Mouse (Mus musculus): ENCODE results near the gene Izumo1r. TPM values are rescaled to one million over a fixed set of nuclear protein-coding genes. Genes with fewer than 3 reads are reported as not detected.
"Not testable (repeated sequence)": the region's sequence is repeated elsewhere in the genome, so short reads cannot be mapped to it uniquely, and the experiment has no call there.

The Izumo1r gene
- polyA plus RNA-seq, 1 experiment, result not detected

GRCm38 (mm10) chr9:14884641-14885040 is 19.1 kb downstream of the Izumo1r start:
- Histone ChIP-seq H3K4me2 (ENCODE audit: low read depth) (no peak overlapping the region), H3ac (ENCODE audit: control insufficient read depth, insufficient read length) (no peak overlapping the region), H3K4me3 (no peak overlapping the region), H3K27me3 (ENCODE audit: control insufficient read depth, insufficient read depth, insufficient read length) (no peaks in the 10 kb centered on the region), H3K36me3 (ENCODE audit: control insufficient read depth, insufficient read depth) (no peaks in the 10 kb centered on the region), H3K79me2 (ENCODE audit: control insufficient read depth, insufficient read depth) (no peaks in the 10 kb centered on the region)
- TF ChIP-seq MYOG (IDR thresholded peaks at IDR 0.05; ENCODE audit: control insufficient read depth in 1 of 3, insufficient read depth in 1 of 3, insufficient read length in 2 of 3, low read depth in 2 of 3), result no peak
- no peak for TF ChIP-seq CEBPB (IDR thresholded peaks at IDR 0.05; ENCODE audit: insufficient read depth, poor library complexity, severe bottlenecking)
- TF ChIP-seq USF1 (IDR thresholded peaks at IDR 0.05; ENCODE audit: low read depth), result no peak
- no peak for TF ChIP-seq SRF (IDR thresholded peaks at IDR 0.05; ENCODE audit: control insufficient read depth, insufficient read length, low read depth)
- TF ChIP-seq TCF12 (IDR thresholded peaks at IDR 0.05; ENCODE audit: insufficient read depth, poor library complexity, severe bottlenecking), result no peak
- TF ChIP-seq POLR2A (IDR thresholded peaks at IDR 0.05; ENCODE audit: insufficient read length, low read depth), result no peak
- TF ChIP-seq POLR2AphosphoS2 (IDR thresholded peaks at IDR 0.05; ENCODE audit: insufficient read length, low read depth), result no peak

- not testable (repeated sequence) for H3ac ChIP-seq (ENCODE audit: control insufficient read depth, insufficient read length)
Observed at GRCm38 (mm10) chr9:14876566-14876965, 27.2 kb downstream of the Izumo1r start.

GRCm38 (mm10) chr9:14875743-14876507 is 27.8 kb downstream of the Izumo1r start:
- TF ChIP-seq SRF (IDR thresholded peaks at IDR 0.05; ENCODE audit: control insufficient read depth, insufficient read length, low read depth) (no peak), E2F4 (IDR thresholded peaks at IDR 0.05; ENCODE audit: insufficient read depth) (no peak), MYOD1 (IDR thresholded peaks at IDR 0.05; ENCODE audit: control insufficient read depth in 1 of 3, insufficient read length in 2 of 3, low read depth in 2 of 3) (no peak), USF1 (IDR thresholded peaks at IDR 0.05; ENCODE audit: low read depth) (no peak), TCF12 (IDR thresholded peaks at IDR 0.05; ENCODE audit: insufficient read depth, poor library complexity, severe bottlenecking) (no peak), POLR2A (IDR thresholded peaks at IDR 0.05; ENCODE audit: insufficient read length, low read depth) (no peak), MYOG (IDR thresholded peaks at IDR 0.05; ENCODE audit: control insufficient read depth in 1 of 3, insufficient read depth in 1 of 3, insufficient read length in 2 of 3, low read depth in 2 of 3) (no peak), MAX (IDR thresholded peaks at IDR 0.05; ENCODE audit: low read depth) (no peak), REST (IDR thresholded peaks at IDR 0.05; ENCODE audit: insufficient read depth, insufficient read length) (no peak), TCF3 (IDR thresholded peaks at IDR 0.05; ENCODE audit: insufficient read length, low read depth) (no peak), POLR2AphosphoS2 (IDR thresholded peaks at IDR 0.05; ENCODE audit: insufficient read length, low read depth) (no peak), CEBPB (IDR thresholded peaks at IDR 0.05; ENCODE audit: insufficient read depth, poor library complexity, severe bottlenecking) (no peak)

More at GRCm38 (mm10) chr9:14876566-14876965, 27.2 kb downstream of the Izumo1r start:
- H3K79me2 ChIP-seq (ENCODE audit: control insufficient read depth, insufficient read depth); H3K27me3 ChIP-seq (ENCODE audit: control insufficient read depth, insufficient read depth, insufficient read length); H3K36me3 ChIP-seq (ENCODE audit: control insufficient read depth, insufficient read depth); H3K4me2 ChIP-seq (ENCODE audit: low read depth); H3K4me3 ChIP-seq: not testable (repeated sequence)

GRCm38 (mm10) chr9:14872181-14872930 is 31.4 kb downstream of the Izumo1r start:
- H3K79me2 ChIP-seq (ENCODE audit: control insufficient read depth, insufficient read depth), result no peaks in the 10 kb centered on the region
- no peaks in the 10 kb centered on the region for H3K36me3 ChIP-seq (ENCODE audit: control insufficient read depth, insufficient read depth)
- H3K4me3 ChIP-seq, result no peak overlapping the region
- H3ac ChIP-seq (ENCODE audit: control insufficient read depth, insufficient read length), result no peak overlapping the region
- H3K4me2 ChIP-seq (ENCODE audit: low read depth), result no peak overlapping the region
- TF ChIP-seq MYOD1 (IDR thresholded peaks at IDR 0.05; ENCODE audit: control insufficient read depth in 1 of 3, insufficient read length in 2 of 3, low read depth in 2 of 3) (no peak), TCF12 (IDR thresholded peaks at IDR 0.05; ENCODE audit: insufficient read depth, poor library complexity, severe bottlenecking) (no peak), CEBPB (IDR thresholded peaks at IDR 0.05; ENCODE audit: insufficient read depth, poor library complexity, severe bottlenecking) (no peak), REST (IDR thresholded peaks at IDR 0.05; ENCODE audit: insufficient read depth, insufficient read length) (no peak), MYOG (IDR thresholded peaks at IDR 0.05; ENCODE audit: control insufficient read depth in 1 of 3, insufficient read depth in 1 of 3, insufficient read length in 2 of 3, low read depth in 2 of 3) (no peak), E2F4 (IDR thresholded peaks at IDR 0.05; ENCODE audit: insufficient read depth) (no peak)
- no peaks in the 10 kb centered on the region for H3K27me3 ChIP-seq (ENCODE audit: control insufficient read depth, insufficient read depth, insufficient read length)

More at GRCm38 (mm10) chr9:14875743-14876507, 27.8 kb downstream of the Izumo1r start:
- Histone ChIP-seq H3K27me3 (ENCODE audit: control insufficient read depth, insufficient read depth, insufficient read length) (no peaks in the 10 kb centered on the region), H3ac (ENCODE audit: control insufficient read depth, insufficient read length) (no peak overlapping the region), H3K4me3 (no peak overlapping the region), H3K36me3 (ENCODE audit: control insufficient read depth, insufficient read depth) (no peaks in the 10 kb centered on the region), H3K79me2 (ENCODE audit: control insufficient read depth, insufficient read depth) (no peaks in the 10 kb centered on the region), H3K4me2 (ENCODE audit: low read depth) (no peak overlapping the region)

GRCm38 (mm10) chr9:14871536-14871935 is 32.2 kb downstream of the Izumo1r start:
- Histone ChIP-seq H3K27me3 (ENCODE audit: control insufficient read depth, insufficient read depth, insufficient read length) (no peaks in the 10 kb centered on the region), H3K79me2 (ENCODE audit: control insufficient read depth, insufficient read depth) (no peaks in the 10 kb centered on the region), H3ac (ENCODE audit: control insufficient read depth, insufficient read length) (no peak overlapping the region), H3K36me3 (ENCODE audit: control insufficient read depth, insufficient read depth) (no peaks in the 10 kb centered on the region), H3K4me3 (no peak overlapping the region), H3K4me2 (ENCODE audit: low read depth) (no peak overlapping the region)
- no peak for TF ChIP-seq REST (IDR thresholded peaks at IDR 0.05; ENCODE audit: insufficient read depth, insufficient read length)
- no peak for TF ChIP-seq E2F4 (IDR thresholded peaks at IDR 0.05; ENCODE audit: insufficient read depth)
- TF ChIP-seq MYOD1 (IDR thresholded peaks at IDR 0.05; ENCODE audit: control insufficient read depth in 1 of 3, insufficient read length in 2 of 3, low read depth in 2 of 3), result no peak
- TF ChIP-seq USF1 (IDR thresholded peaks at IDR 0.05; ENCODE audit: low read depth), result no peak
- TF ChIP-seq POLR2AphosphoS2 (IDR thresholded peaks at IDR 0.05; ENCODE audit: insufficient read length, low read depth), result no peak
- TF ChIP-seq CEBPB (IDR thresholded peaks at IDR 0.05; ENCODE audit: insufficient read depth, poor library complexity, severe bottlenecking), result no peak
- no peak for TF ChIP-seq POLR2A (IDR thresholded peaks at IDR 0.05; ENCODE audit: insufficient read length, low read depth)
- no peak for TF ChIP-seq MAX (IDR thresholded peaks at IDR 0.05; ENCODE audit: low read depth)
- no peak for TF ChIP-seq TCF12 (IDR thresholded peaks at IDR 0.05; ENCODE audit: insufficient read depth, poor library complexity, severe bottlenecking)

Measured in myocyte (in vitro differentiated cells).